Mouse (Mus musculus) fibroblast of lung, adult 2 months (primary cell): Measurements from ENCODE around the gene Ssh1.

Source experiments
- DNase-seq: peaks from one replicate; pipeline ENCODE4 v3.0.0-alpha.2; 2011; ENCODE audit warnings: low read depth

Gene Ssh1

DNA sequence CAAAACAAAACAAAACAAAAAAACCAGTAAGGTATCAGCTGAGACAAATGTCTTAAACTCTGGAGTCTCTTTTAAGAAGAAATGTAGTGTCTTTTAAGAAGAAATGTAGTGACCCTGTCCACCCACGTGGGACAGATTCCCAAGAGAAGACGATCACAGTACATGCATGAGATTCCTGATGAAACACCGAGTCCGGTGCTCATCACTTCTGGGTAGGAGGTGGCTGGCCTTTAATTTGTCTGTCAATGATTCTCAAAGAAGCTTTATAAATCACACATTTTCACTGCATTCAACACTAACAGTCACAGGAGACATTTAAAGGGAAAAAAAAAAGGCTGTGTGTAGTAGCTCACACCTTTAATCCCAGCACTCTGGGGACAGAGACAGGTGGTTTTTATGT, 103.8 kb downstream of the Ssh1 start:
- no peak for DNase-seq

DNA sequence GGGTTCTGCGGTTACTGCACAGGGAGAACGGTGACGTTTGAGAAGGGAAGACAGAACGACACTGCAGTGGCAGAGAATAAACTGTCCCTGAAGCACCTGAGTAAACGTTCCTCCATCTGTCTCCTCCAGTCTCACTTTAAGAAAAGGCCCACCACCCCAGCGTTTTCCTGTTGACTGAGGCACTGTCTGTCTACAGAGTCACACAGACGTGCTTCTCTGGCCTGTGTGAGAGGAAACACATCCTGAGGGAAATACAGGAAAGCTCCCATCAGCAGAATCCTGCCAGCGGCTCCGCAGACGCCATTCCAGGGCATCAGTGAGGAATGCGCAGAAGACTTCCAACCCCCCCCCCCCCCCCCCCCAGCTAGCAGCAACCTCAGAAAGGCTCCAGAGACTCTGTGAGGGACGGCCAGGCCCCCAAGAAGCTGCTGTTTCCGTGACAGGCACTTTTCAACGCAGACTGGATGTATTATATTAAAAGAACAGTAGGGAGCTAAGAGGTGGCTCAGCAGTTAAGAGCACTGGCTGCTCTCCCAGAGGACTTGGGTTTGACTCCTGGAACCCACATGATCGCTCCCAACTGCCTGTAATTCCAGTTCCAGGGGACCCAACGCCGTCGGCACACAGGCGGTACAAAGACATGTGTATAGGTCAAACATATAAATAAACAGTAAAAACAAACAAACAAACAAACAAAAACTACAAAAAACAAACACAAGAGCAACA, 104.3 kb downstream of the Ssh1 start:
- DNase-seq = no peak

DNA sequence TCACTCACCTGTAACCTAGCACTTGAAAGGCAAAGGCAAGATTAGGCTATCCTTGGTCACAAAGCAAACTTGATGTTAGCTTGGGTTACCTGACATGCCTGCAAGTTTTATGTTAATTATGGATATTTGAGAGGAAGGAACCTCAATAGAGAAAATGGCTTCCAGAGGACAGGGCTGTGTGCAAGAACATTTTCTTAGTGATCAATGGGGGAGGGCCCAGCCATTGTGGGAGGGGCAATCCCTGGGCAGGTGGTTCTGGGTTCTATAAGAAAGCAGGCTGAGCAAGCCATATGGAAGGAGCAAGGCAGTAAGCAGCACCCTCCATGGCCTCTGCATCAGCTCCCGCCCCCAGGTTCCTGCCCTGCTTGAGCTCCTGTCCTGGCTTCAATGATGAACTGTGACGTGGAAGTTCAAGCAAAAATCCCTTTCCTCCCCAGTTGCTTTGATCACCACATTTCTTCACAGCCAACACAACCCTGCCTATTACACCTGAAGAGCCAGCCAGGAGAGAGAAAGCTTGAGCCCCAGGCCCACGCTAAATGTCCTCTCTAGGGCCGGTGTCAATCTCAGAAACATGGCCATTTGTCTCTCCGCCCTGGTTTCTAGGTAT, 105.4 kb downstream of the Ssh1 start:
- no peak for DNase-seq

- no peak for DNase-seq
These were observed 106.6 kb downstream of the Ssh1 start for GRCm38 (mm10) chr5:113887132-113887531.
